Mouse (Mus musculus): ENCODE measurements around the gene Tmem201.

- no peak for TF ChIP-seq CTCF (IDR thresholded peaks at IDR 0.05; ENCODE audit: extremely low read depth, insufficient read length, insufficient replicate concordance, low read depth, low read length)
- TF ChIP-seq POLR2A (IDR thresholded peaks at IDR 0.05; ENCODE audit: low read depth, low read length): no peak
Measured at GRCm38 (mm10) chr4:149734730-149735475, 2.9 kb downstream of the Tmem201 start.

Data from small intestine, adult 2 months (tissue).